In genomic region chr9:61899804-61900203, GRCm38 (mm10) we compare ENCODE assay signal across 8 mouse cellular contexts. TPM values are rescaled to one million over a fixed set of nuclear protein-coding genes. Genes with fewer than 3 reads are reported as not detected.
A peak's percentile ranks its signal among the peaks of the same experiment; 100 is the strongest.
DNase-seq lines count a peak whose midpoint lies in the region; ATAC-seq and TF ChIP-seq lines count a peak whose summit lies in the region.

No protein-coding gene starts in this region.

- H3K36me3 ChIP-seq in ES-E14 (ENCODE audit: control insufficient read depth, insufficient read depth, low read length, poor library complexity, severe bottlenecking), result no peaks in the 10 kb centered on the region
- no peaks in the 10 kb centered on the region for H3K36me3 ChIP-seq in forebrain, postnatal 0 days (ENCODE audit: insufficient read depth)

- DNase-seq in ES-E14 (ENCODE audit: low read depth, low spot score), result peak; percentile 70
- DNase-seq in cerebellum, adult 2 months, result peak; percentile 75 to 89
- peak; percentile 89 for DNase-seq in forebrain, postnatal 0 days
- DNase-seq in heart, postnatal 4 days, result peak; percentile 87
- DNase-seq in layer of hippocampus, adult 9-10 months (ENCODE audit: low spot score), result peak; percentile 55
- DNase-seq in lung, postnatal 10 days, result peak; percentile 85
- DNase-seq in retina, postnatal 7 days (ENCODE audit: low read depth, low spot score), result peak; percentile 60
- peak; percentile 66 to 78 for DNase-seq in thymus, postnatal 36 days

- whole genome bisulfite sequencing in cerebellum, adult 2 months, result 11% methylated on average over 16 of the region's 16 CpGs
- WGBS in forebrain, postnatal 0 days, result 7% methylated on average over 16 of the region's 16 CpGs

- peaks cover 0 to 2% of the 10 kb centered on the region in 2 experiments; a peak in 2 of 4 replicates for H3K4me1 ChIP-seq in ES-E14 (ENCODE audit: control insufficient read depth in 2 of 2, insufficient read depth in 2 of 2, low read length in 2 of 2, poor library complexity in 1 of 2)
- H3K4me1 ChIP-seq in cerebellum, adult 2 months (ENCODE audit: control insufficient read depth, insufficient read depth, low read length), result no peaks in the 10 kb centered on the region
- H3K4me1 ChIP-seq in forebrain, postnatal 0 days (ENCODE audit: insufficient read depth), result 0 out of 2 replicates have a peak, but pooled peaks cover 8% of the 10 kb centered on the region

- H3K4me2 ChIP-seq in forebrain, postnatal 0 days (ENCODE audit: low read depth), result peak overlapping the region; percentile 29

- H3K27ac ChIP-seq in ES-E14 (ENCODE audit: insufficient read depth, low read depth, low read length, poor library complexity, severe bottlenecking), result no peak overlapping the region
- no peak overlapping the region for H3K27ac ChIP-seq in cerebellum, adult 2 months (ENCODE audit: insufficient read depth, low read length)
- H3K27ac ChIP-seq in forebrain, postnatal 0 days (ENCODE audit: low read depth, low read length), result no peak overlapping the region

- no peak overlapping the region for H3K9ac ChIP-seq in ES-E14 (ENCODE audit: insufficient read depth, low read depth, low read length, poor library complexity, severe bottlenecking)
- H3K9ac ChIP-seq in forebrain, postnatal 0 days, result no peak overlapping the region

- TF ChIP-seq CTCF in cerebellum, adult 2 months (IDR thresholded peaks at IDR 0.05; ENCODE audit: borderline replicate concordance, insufficient read depth, low read depth, low read length), result peak; percentile 87
- peak; percentile 87 for TF ChIP-seq CTCF in forebrain, postnatal 0 days (IDR thresholded peaks at IDR 0.05; ENCODE audit: low read depth)

- no peak overlapping the region for H3K4me3 ChIP-seq in ES-E14 (ENCODE audit: insufficient read depth in 1 of 2, low read depth in 1 of 2, low read length in 2 of 2, poor library complexity in 1 of 2, severe bottlenecking in 1 of 2)
- H3K4me3 ChIP-seq in cerebellum, adult 2 months (replicated peaks; ENCODE audit: insufficient read depth, low read depth, low read length), result no peak overlapping the region
- H3K4me3 ChIP-seq in forebrain, postnatal 0 days (ENCODE audit: low read depth, low read length), result no peak overlapping the region

- no peak for TF ChIP-seq POLR2A in cerebellum, adult 2 months (IDR thresholded peaks at IDR 0.05; ENCODE audit: borderline replicate concordance, insufficient read depth, low read length)

- H3K27me3 ChIP-seq in cerebellum, adult 2 months (ENCODE audit: control insufficient read depth, insufficient read depth, low read length), result no peaks in the 10 kb centered on the region
- H3K27me3 ChIP-seq in forebrain, postnatal 0 days (ENCODE audit: insufficient read depth, low read length), result 0 out of 2 replicates have a peak, but pooled peaks cover 4% of the 10 kb centered on the region

- in situ Hi-C loops in ES-E14 (cut with MboI; ENCODE audit: low sequenced_read_pairs in 2 of 2, unreplicated experiment in 2 of 2), result loop anchor here (10.0 to 25.0 kb wide), 3 partner anchors 175 to 888 kb away; no protein-coding TSS in a partner anchor

- peak; percentile 66; the same call in 1 of the 2 replicates for ATAC-seq in forebrain, postnatal 0 days

- no peaks in the 10 kb centered on the region for H3K9me3 ChIP-seq in ES-E14 (ENCODE audit: control insufficient read depth, insufficient read depth, low read depth, low read length)
- no peaks in the 10 kb centered on the region for H3K9me3 ChIP-seq in forebrain, postnatal 0 days (ENCODE audit: low read length)

TF ChIP-seq in ES-E14, 5 proteins besides CTCF, POLR2A, EP300 and RAD21:
- TF ChIP-seq HCFC1 (IDR thresholded peaks at IDR 0.05; ENCODE audit: borderline replicate concordance, insufficient read depth, low read length) (no peak), MAFK (IDR thresholded peaks at IDR 0.05; ENCODE audit: insufficient read depth, low read depth, low read length) (no peak), CHD2 (IDR thresholded peaks at IDR 0.05; ENCODE audit: low read depth, low read length) (no peak)

RNA-seq across cellular contexts. Expression of gene Rplp1, which starts 14.5 kb away (rescaled TPM):
- total RNA-seq in ES-E14 (2012; rRNA removed), result 9,468 and 9,830 TPM in 2 replicates
- 2,556 and 2,566 TPM in 2 replicates for polyA plus RNA-seq in cerebellum, adult 2 months (2012; rRNA removed)
- 3,281 and 3,879 TPM in 2 replicates for total RNA-seq in forebrain, postnatal 0 days (2014; rRNA removed)
- polyA plus RNA-seq in forebrain, postnatal 0 days (2015; fragmentation: Nextera tagmentation; extraction: Ambion mirVana), result 995 and 1,414 TPM in 2 replicates
- 1,000 to 10,000 TPM; 1,924 to 1,989 TPM for total RNA-seq in heart, postnatal 4 days (2021)

RNA-seq across cellular contexts. Expression of gene Kif23, which starts 46.8 kb away (rescaled TPM):
- 84.3 and 87.1 TPM in 2 replicates for total RNA-seq in ES-E14 (2012; rRNA removed)
- 0.56 and 0.68 TPM in 2 replicates for polyA plus RNA-seq in cerebellum, adult 2 months (2012; rRNA removed)
- 6.7 and 8.1 TPM in 2 replicates for total RNA-seq in forebrain, postnatal 0 days (2014; rRNA removed)
- 8.2 and 8.3 TPM in 2 replicates for polyA plus RNA-seq in forebrain, postnatal 0 days (2015; fragmentation: Nextera tagmentation; extraction: Ambion mirVana)
- total RNA-seq in heart, postnatal 4 days (2021), result 10 to 100 TPM; 56.0 to 75.0 TPM
